Mouse (Mus musculus) forelimb bud, embryonic 11.5 days (tissue): ENCODE results near the gene Timmdc1.

Source experiments
- DNase-seq: peaks from one replicate; pipeline ENCODE4 v3.0.0-alpha.2; 2012; ENCODE audit warnings: low read depth, low spot score

The Timmdc1 gene

GRCm38 (mm10) chr16:38522129-38523084, at the start of gene Timmdc1:
Gene Timmdc1, minus strand, starts transcription at chr16:38522663.
- peak; percentile 95 for DNase-seq

GRCm38 (mm10) chr16:38571481-38571880, 49.0 kb upstream of the Timmdc1 start:
- no peak for DNase-seq

GRCm38 (mm10) chr16:38568192-38568591, 45.7 kb upstream of the Timmdc1 start:
- no peak for DNase-seq

- no peak for DNase-seq
These were observed 41.1 kb upstream of the Timmdc1 start for GRCm38 (mm10) chr16:38563516-38563915.

GRCm38 (mm10) chr16:38562968-38563327, 40.5 kb upstream of the Timmdc1 start:
- no peak for DNase-seq

- DNase-seq = peak; percentile 95
These were observed 39.9 kb upstream of the Timmdc1 start for GRCm38 (mm10) chr16:38562131-38562967.

- no peak for DNase-seq
These were observed 35.8 kb upstream of the Timmdc1 start, which contains the start of gene Tmem39a for GRCm38 (mm10) chr16:38558221-38558748. Gene Tmem39a, plus strand, starts transcription at chr16:38558698.

- DNase-seq = no peak
These were observed 33.5 kb upstream of the Timmdc1 start for GRCm38 (mm10) chr16:38555988-38556387.

GRCm38 (mm10) chr16:38549479-38550396, 27.3 kb upstream of the Timmdc1 start, which contains the start of gene Poglut1:
Gene Poglut1, minus strand, starts transcription at chr16:38550258.
- DNase-seq = peak; percentile 73

GRCm38 (mm10) chr16:38548000-38548399, 25.5 kb upstream of the Timmdc1 start:
- no peak for DNase-seq

- DNase-seq = no peak
These were observed 16.4 kb upstream of the Timmdc1 start for GRCm38 (mm10) chr16:38538716-38539380.

GRCm38 (mm10) chr16:38536544-38537146, 14.2 kb upstream of the Timmdc1 start:
- DNase-seq = peak; percentile 44

- no peak for DNase-seq
These were observed 3.8 kb upstream of the Timmdc1 start for GRCm38 (mm10) chr16:38526264-38526663.

GRCm38 (mm10) chr16:38521211-38521987, 1.1 kb downstream of the Timmdc1 start:
- peak; percentile 23 for DNase-seq

GRCm38 (mm10) chr16:38519140-38519539, 3.3 kb downstream of the Timmdc1 start:
- DNase-seq = no peak

- DNase-seq = no peak
These were observed 11.6 kb downstream of the Timmdc1 start for GRCm38 (mm10) chr16:38510846-38511245.

- peak; percentile 74 for DNase-seq
These were observed 16.3 kb downstream of the Timmdc1 start for GRCm38 (mm10) chr16:38506041-38506634.

- DNase-seq = no peak
These were observed 18.9 kb downstream of the Timmdc1 start for GRCm38 (mm10) chr16:38503528-38503927.

GRCm38 (mm10) chr16:38502469-38502868, 20.0 kb downstream of the Timmdc1 start:
- DNase-seq = no peak
